Mouse (Mus musculus) midbrain, embryonic 16.5 days (tissue): ENCODE results near the gene Vsx1. TPM values are rescaled to one million over a fixed set of nuclear protein-coding genes. Genes with fewer than 3 reads are reported as not detected.

Experiments used
- ATAC-seq: fragments of 200-750 bp; cut with Nextera tagmentation; 2 replicates; pipeline ENCODE4 v1.8.0; 2017; ENCODE audit warnings: moderate TSS enrichment
- H3K27ac ChIP-seq: fragments of 300-500 bp; sonication (generic); 2 replicates; pipeline ENCODE4 v1.5.1; 2014; ENCODE audit warnings: mild to moderate bottlenecking, low read length, mixed read lengths
- H3K27me3 ChIP-seq: fragments of 300-500 bp; sonication (generic); 2 replicates; pipeline ENCODE4 v1.6.1; 2014; ENCODE audit warnings: low read depth, low read length, mixed read lengths; ENCODE audit not compliant: control insufficient read depth, insufficient read depth
- H3K36me3 ChIP-seq: fragments of 300-500 bp; sonication (generic); 2 replicates; pipeline ENCODE4 v1.6.1; 2014; ENCODE audit warnings: mild to moderate bottlenecking, low read length, moderate library complexity, mixed read lengths; ENCODE audit not compliant: control insufficient read depth, insufficient read depth
- H3K4me1 ChIP-seq: fragments of 300-500 bp; sonication (generic); 2 replicates; pipeline ENCODE4 v1.6.1; 2014; ENCODE audit warnings: mild to moderate bottlenecking, low read length, mixed read lengths; ENCODE audit not compliant: control insufficient read depth, insufficient read depth
- H3K4me2 ChIP-seq: fragments of 300-500 bp; sonication (generic); 2 replicates; pipeline ENCODE4 v1.6.1; 2014; ENCODE audit warnings: mild to moderate bottlenecking, low read length, mixed read lengths
- H3K4me3 ChIP-seq: fragments of 300-500 bp; sonication (generic); 2 replicates; pipeline ENCODE4 v1.5.1; 2014; ENCODE audit warnings: low read depth, mild to moderate bottlenecking, low read length, moderate library complexity, mixed read lengths
- H3K9ac ChIP-seq: fragments of 300-500 bp; sonication (generic); 2 replicates; pipeline ENCODE4 v1.6.1; 2014; ENCODE audit warnings: low read depth, low read length, mixed read lengths
- H3K9me3 ChIP-seq: fragments of 300-500 bp; sonication (generic); replicated peaks from 2 replicates; pipeline ENCODE4 v1.6.1; 2014; ENCODE audit warnings: mild to moderate bottlenecking, low read length, mixed read lengths; ENCODE audit not compliant: control insufficient read depth, poor library complexity, severe bottlenecking
- WGBS: fragments of 180-500 bp; shearing (Covaris S2); extraction: QIAGEN DNeasy Blood & Tissue Kit; methylation state at CpG from one replicate; pipeline ENCODE4 v1.1.7; 2014; 5-methylcytosine and 5-hydroxymethylcytosine counted together
- polyA plus RNA-seq: library from polyadenylated mRNA; unstranded; fragments of >200 nt; fragmentation: Nextera tagmentation; extraction: Ambion mirVana; gene quantifications from 2 replicates; pipeline ENCODE4 v1.2.1, GENCODE M21; 2015

Vsx1 gene
- polyA plus RNA-seq, 1 experiment from 2014 or later = 0.06 TPM

DNA sequence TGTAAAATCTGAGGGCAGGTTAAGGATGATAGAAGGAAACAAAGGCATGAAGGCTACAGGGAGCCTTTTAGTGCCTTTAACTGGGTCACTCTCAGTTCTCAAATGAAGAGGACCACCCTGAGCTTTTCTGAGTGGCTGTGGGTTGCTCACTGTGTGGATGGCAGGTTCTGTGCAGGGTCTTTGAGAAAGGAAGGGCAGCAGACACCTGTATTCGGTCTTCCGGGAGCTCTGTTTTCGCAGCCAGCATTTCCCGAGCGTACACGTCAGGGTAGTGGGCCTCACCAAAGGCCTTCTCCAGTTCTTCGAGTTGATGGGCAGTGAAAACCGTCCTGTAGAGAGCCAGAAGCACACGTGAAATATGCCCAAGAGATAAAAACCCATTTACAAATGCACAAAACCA is 3.8 kb downstream of the Vsx1 start:
- H3K9me3 ChIP-seq = no peaks in the 10 kb centered on the region
- no peak overlapping the region for H3K9ac ChIP-seq
- no peak overlapping the region for H3K4me2 ChIP-seq
- no peaks in the 10 kb centered on the region for H3K36me3 ChIP-seq
- no peak for ATAC-seq
- peaks cover 31% of the 10 kb centered on the region for H3K27me3 ChIP-seq
- H3K4me3 ChIP-seq = no peak overlapping the region
- 88% methylated on average over 9 of the region's 9 CpGs for WGBS
- H3K4me1 ChIP-seq = peaks cover 11% of the 10 kb centered on the region
- no peak overlapping the region for H3K27ac ChIP-seq

DNA sequence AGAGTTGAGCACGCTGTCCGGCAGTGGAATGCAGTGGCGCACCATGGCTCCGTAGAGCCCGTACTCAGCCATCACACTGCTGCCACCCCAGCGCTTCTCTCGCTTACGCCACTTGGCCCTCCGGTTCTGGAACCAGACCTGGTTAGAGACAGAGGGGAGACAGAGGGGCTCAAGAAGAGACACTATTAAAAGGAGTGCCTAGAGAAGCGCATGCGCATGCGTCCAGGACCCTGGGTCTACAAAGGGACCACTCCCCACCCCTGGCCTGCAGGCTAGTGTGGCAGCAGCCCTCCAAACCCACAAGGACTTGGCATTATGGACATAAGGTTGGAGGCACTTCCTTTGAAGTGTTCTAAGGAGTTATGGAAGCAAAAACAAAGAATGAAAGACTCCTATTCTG is 4.7 kb downstream of the Vsx1 start:
- H3K27me3 ChIP-seq = peaks cover 22% of the 10 kb centered on the region
- no peaks in the 10 kb centered on the region for H3K36me3 ChIP-seq
- ATAC-seq = no peak
- H3K4me2 ChIP-seq = no peak overlapping the region
- no peaks in the 10 kb centered on the region for H3K9me3 ChIP-seq
- WGBS = 80% methylated on average over 12 of the region's 12 CpGs
- H3K4me1 ChIP-seq = peaks cover 6% of the 10 kb centered on the region
- no peak overlapping the region for H3K9ac ChIP-seq
- no peak overlapping the region for H3K4me3 ChIP-seq
- no peak overlapping the region for H3K27ac ChIP-seq

DNA sequence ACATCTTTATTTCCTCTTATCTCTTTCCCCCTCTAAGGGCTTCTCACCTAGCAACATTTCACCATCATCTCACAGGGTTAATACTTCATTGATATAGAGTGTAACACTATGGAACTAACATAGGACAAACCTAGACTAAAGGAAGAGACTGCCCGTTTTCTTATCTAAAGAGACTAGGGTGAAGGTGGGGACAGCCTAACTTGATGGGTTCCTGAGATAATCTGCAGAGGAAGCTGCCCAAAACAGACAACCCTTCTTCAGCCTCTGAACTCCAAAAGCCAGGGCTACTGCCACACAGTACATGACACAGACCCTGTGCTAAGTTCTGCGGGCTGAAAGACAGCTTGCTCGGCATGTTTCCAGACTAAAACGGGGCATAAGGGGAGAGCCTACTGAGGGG is 7.6 kb downstream of the Vsx1 start:
- 74% methylated on average over 4 of the region's 4 CpGs for WGBS
- Histone ChIP-seq H3K36me3 (no peaks in the 10 kb centered on the region), H3K4me2 (no peak overlapping the region), H3K9ac (no peak overlapping the region), H3K4me1 (no peaks in the 10 kb centered on the region), H3K4me3 (no peak overlapping the region), H3K9me3 (no peaks in the 10 kb centered on the region), H3K27me3 (no peaks in the 10 kb centered on the region; the same call in none of the 2 replicates), H3K27ac (no peak overlapping the region)
- ATAC-seq = no peak

DNA sequence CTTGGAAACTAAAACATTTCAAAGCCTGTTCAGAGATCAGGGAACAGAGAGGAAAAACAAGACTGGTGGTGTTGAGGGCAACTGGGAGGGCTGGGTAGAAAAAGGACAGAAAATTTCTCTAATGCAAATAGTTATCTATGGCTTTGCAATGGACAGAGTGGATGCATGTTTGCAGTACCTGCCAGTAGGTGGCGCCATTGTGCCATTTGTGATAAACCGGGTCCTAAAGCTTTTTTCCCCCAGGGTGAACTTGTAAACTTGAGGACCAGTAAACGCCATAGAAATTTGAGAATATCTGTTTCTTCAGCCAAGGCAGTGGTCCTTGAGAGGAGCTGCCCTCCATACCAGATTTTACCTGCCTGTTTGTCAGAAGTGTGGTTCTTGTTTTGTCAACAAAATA is 10.8 kb downstream of the Vsx1 start:
- WGBS = 2% methylated on average over 3 of the region's 3 CpGs
- H3K9me3 ChIP-seq = no peaks in the 10 kb centered on the region
- no peak overlapping the region for H3K4me2 ChIP-seq
- no peak overlapping the region for H3K9ac ChIP-seq
- H3K27me3 ChIP-seq = no peaks in the 10 kb centered on the region; the same call in 1 of the 2 replicates
- H3K36me3 ChIP-seq = no peaks in the 10 kb centered on the region
- peak; percentile 19; the same call in 1 of the 2 replicates for ATAC-seq
- H3K27ac ChIP-seq = no peak overlapping the region
- no peaks in the 10 kb centered on the region for H3K4me1 ChIP-seq
- H3K4me3 ChIP-seq = no peak overlapping the region

DNA sequence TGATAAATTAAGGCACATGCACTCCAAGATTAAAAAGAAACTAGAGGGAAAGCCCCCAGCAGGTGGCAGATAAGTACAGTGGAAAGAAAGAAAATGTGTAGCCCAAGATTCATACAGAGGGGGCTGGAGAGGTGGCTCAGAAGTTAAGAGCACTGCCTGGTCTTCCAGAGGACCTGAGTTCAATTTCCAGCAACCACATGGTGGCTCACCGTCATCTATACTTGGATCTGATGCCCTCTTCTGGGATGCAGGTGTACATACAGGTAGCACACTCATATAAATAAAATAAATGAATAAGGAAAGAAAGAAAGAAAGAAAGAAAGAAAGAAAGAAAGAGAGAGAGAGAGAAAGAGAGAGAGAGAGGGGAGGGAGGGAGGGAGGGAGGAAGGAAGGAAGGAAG is 13.6 kb downstream of the Vsx1 start:
- ATAC-seq = no peak
- no peak overlapping the region for H3K9ac ChIP-seq
- H3K4me2 ChIP-seq = no peak overlapping the region
- no peaks in the 10 kb centered on the region for H3K4me1 ChIP-seq
- WGBS = 19% methylated on average over 1 of the region's 1 CpGs
- H3K27ac ChIP-seq = no peak overlapping the region
- no peaks in the 10 kb centered on the region for H3K36me3 ChIP-seq
- no peaks in the 10 kb centered on the region; the same call in 1 of the 2 replicates for H3K27me3 ChIP-seq
- H3K4me3 ChIP-seq = no peak overlapping the region
- H3K9me3 ChIP-seq = no peaks in the 10 kb centered on the region

DNA sequence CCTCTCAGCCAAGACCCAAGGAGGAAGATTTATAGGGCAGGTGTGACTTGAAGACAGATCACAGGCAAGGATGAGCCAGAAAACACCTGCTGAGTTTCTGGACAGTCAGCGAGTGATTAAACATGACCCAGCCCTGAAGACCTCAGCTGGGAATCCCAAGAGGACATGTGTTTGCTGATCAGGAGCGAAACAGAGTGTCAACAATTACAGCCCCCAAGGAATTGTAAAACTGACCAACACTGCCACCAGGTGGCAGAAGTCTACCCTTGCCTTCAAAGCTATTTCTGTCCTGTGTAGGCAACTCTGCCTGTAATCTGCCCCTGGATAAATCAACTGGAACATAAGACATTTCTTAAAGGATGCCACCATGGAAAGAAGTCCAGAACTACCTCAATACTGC is 14.3 kb downstream of the Vsx1 start:
- Histone ChIP-seq H3K4me1 (no peaks in the 10 kb centered on the region), H3K36me3 (no peaks in the 10 kb centered on the region), H3K9me3 (no peaks in the 10 kb centered on the region), H3K9ac (no peak overlapping the region), H3K4me3 (no peak overlapping the region), H3K27me3 (no peaks in the 10 kb centered on the region; the same call in 1 of the 2 replicates), H3K4me2 (no peak overlapping the region), H3K27ac (no peak overlapping the region)
- ATAC-seq = peak; percentile 64
- WGBS = 5% methylated on average over 2 of the region's 2 CpGs

DNA sequence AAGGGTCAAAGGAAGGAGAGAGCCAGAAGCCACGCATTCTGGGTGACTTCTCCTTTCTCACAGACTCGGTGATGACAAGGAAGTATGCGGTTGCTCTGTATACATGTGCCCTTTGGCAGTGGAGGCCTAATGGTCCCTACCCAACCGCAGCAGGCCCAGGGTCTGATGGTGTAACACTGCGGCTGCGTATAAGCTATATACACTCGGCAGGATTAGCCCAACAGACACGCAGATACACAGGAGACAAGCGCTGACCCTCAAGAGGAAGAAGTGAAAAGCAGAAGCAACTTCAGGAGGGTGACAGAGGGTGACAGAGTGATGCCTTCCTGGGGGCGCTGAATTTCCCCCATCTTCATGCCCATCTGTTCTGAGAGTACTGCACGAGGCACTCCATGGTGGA is 15.2 kb downstream of the Vsx1 start:
- Histone ChIP-seq H3K4me3 (no peak overlapping the region), H3K27me3 (peaks cover 4% of the 10 kb centered on the region; the same call in 1 of the 2 replicates), H3K9ac (no peak overlapping the region), H3K36me3 (no peaks in the 10 kb centered on the region), H3K27ac (no peak overlapping the region), H3K4me1 (no peaks in the 10 kb centered on the region), H3K4me2 (no peak overlapping the region), H3K9me3 (no peaks in the 10 kb centered on the region)
- ATAC-seq = no peak
- WGBS = 85% methylated on average over 11 of the region's 11 CpGs

DNA sequence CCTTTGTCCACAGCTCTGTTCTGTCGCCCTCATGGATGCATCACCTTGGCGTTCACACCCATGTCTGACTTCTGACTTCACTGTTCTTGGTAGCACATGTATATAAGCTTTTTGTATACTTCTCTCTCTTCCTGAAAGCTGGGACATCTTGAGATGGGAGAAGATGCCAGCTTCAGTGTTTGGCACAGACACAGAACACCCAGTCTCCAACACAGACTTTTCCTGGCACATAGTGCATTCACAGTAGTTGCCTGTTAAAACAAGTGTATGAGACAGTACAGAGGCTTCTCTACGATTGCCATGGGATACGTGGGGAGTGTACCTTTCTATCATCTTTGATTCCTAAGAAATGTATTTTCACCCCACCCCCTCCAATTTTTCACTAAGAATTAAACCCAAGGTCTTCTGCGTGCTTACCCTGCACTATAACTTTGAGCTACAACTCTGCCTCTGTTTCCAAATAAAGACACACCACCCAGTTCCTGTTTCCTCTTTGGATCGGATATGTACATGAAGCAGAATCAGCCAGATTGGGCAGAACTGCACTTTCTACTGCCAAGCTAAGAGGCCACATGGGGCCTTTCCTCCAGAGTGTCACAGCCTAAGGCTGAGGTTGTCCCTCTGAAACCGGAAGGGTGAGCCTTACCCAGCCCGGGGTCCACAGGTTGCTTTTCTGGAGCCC is 17.4 kb downstream of the Vsx1 start:
- H3K36me3 ChIP-seq = no peaks in the 10 kb centered on the region
- H3K9ac ChIP-seq = no peak overlapping the region
- H3K4me3 ChIP-seq = no peak overlapping the region
- no peaks in the 10 kb centered on the region for H3K9me3 ChIP-seq
- H3K4me2 ChIP-seq = no peak overlapping the region
- ATAC-seq = no peak
- H3K4me1 ChIP-seq = peaks cover 9% of the 10 kb centered on the region
- H3K27me3 ChIP-seq = peaks cover 4% of the 10 kb centered on the region; the same call in 1 of the 2 replicates
- no peak overlapping the region for H3K27ac ChIP-seq
- WGBS = 86% methylated on average over 8 of the region's 8 CpGs

DNA sequence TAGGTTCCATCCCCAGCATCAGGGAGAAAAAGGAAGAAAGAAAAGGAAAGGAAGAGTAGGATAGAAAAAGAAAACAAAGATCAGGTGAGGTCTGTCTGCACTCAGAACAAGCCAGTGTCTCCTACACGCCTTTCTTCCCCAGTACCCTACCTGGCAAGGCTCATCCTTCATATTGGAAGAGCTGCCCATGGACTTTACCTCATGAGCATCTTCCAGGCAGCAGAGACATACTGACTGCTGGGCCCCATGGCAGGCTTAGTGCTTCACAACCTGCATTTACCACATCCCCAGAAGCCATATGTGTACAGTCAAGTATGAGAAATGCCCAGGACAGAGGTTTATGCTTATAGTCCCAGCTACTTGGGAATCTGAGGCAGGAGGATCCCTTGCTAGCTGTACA is 18.2 kb downstream of the Vsx1 start:
- 78% methylated on average over 1 of the region's 1 CpGs for WGBS
- ATAC-seq = no peak

More for the DNA sequence above, 18.2 kb downstream of the Vsx1 start:
- H3K27me3 ChIP-seq = peaks cover 4% of the 10 kb centered on the region; the same call in 1 of the 2 replicates
- H3K36me3 ChIP-seq = no peaks in the 10 kb centered on the region
- no peaks in the 10 kb centered on the region for H3K9me3 ChIP-seq
- H3K4me1 ChIP-seq = peaks cover 10% of the 10 kb centered on the region
- no peak overlapping the region for H3K9ac ChIP-seq
- no peak overlapping the region for H3K4me2 ChIP-seq
- H3K4me3 ChIP-seq = no peak overlapping the region
- H3K27ac ChIP-seq = no peak overlapping the region
